Mouse (Mus musculus) MEL (cell line): ENCODE measurements around the gene Cap1. TPM values are rescaled to one million over a fixed set of nuclear protein-coding genes. Genes with fewer than 3 reads are reported as not detected.

ENCODE experiments used
- DNase-seq: peaks from one replicate; pipeline ENCODE4 v3.0.0; 2011; ENCODE audit warnings: low read depth, low spot score
- H3K27ac ChIP-seq: 2 replicates; pipeline ENCODE4 v1.5.1; 2012; ENCODE audit warnings: low read depth, mild to moderate bottlenecking, control low read depth, low read length, moderate library complexity; ENCODE audit not compliant: control insufficient read depth
- H3K27me3 ChIP-seq, 2 experiments: fragments of 150-350 bp in 1 of 2; sonication (generic) in 1 of 2; 2 replicates each; pipeline ENCODE4 v1.6.1; 2012; ENCODE audit warnings: low read length in 2 of 2, mild to moderate bottlenecking in 2 of 2, improper control_type of control experiment in 1 of 2, moderate library complexity in 1 of 2; ENCODE audit not compliant: insufficient read depth in 2 of 2, control insufficient read depth in 1 of 2
- H3K36me3 ChIP-seq, 2 experiments: 2 replicates each; pipeline ENCODE4 v1.6.1; 2012 to 2014; ENCODE audit warnings: low read length in 2 of 2, improper control_type of control experiment in 1 of 2, inconsistent platforms in 1 of 2, mild to moderate bottlenecking in 1 of 2; ENCODE audit not compliant: insufficient read depth in 2 of 2, control insufficient read depth in 1 of 2
- H3K4me1 ChIP-seq, 2 experiments: fragments of 150-350 bp in 1 of 2; sonication (generic) in 1 of 2; 2 replicates each; pipeline ENCODE4 v1.6.1; 2012; ENCODE audit warnings: low read length in 2 of 2, improper control_type of control experiment in 1 of 2, mild to moderate bottlenecking in 1 of 2; ENCODE audit not compliant: insufficient read depth in 2 of 2, control insufficient read depth in 1 of 2
- H3K4me3 ChIP-seq, 2 experiments: fragments of 150-350 bp in 1 of 2; sonication (generic) in 1 of 2; 2 replicates each; pipeline ENCODE4 v1.5.1; 2012; ENCODE audit warnings: low read depth in 2 of 2, low read length in 2 of 2, mild to moderate bottlenecking in 2 of 2, moderate library complexity in 2 of 2, control low read depth in 1 of 2, improper control_type of control experiment in 1 of 2; ENCODE audit not compliant: control insufficient read depth in 1 of 2, insufficient read depth in 1 of 2
- H3K79me2 ChIP-seq: 2 replicates; pipeline ENCODE4 v1.6.1; 2012; ENCODE audit warnings: mild to moderate bottlenecking, low read length, moderate library complexity; ENCODE audit not compliant: control insufficient read depth, poor library complexity, insufficient read depth
- H3K9ac ChIP-seq: 2 replicates; pipeline ENCODE4 v1.6.1; 2012; ENCODE audit warnings: low read depth, mild to moderate bottlenecking, control low read depth, low read length, moderate library complexity; ENCODE audit not compliant: control insufficient read depth, poor library complexity, severe bottlenecking
- H3K9me3 ChIP-seq: fragments of 150-350 bp; sonication (generic); replicated peaks from 2 replicates; pipeline ENCODE4 v1.6.1; 2012; ENCODE audit warnings: mild to moderate bottlenecking, low read length, improper control_type of control experiment, moderate library complexity; ENCODE audit not compliant: insufficient read depth
- BHLHE40 ChIP-seq: IDR thresholded peaks from 2 replicates; pipeline ENCODE4 v1.6.1; 2012; ENCODE audit warnings: low read depth, mild to moderate bottlenecking, inconsistent platforms, low read length, improper control_type of control experiment, borderline replicate concordance
- CHD1 ChIP-seq: IDR thresholded peaks from 2 replicates; pipeline ENCODE4 v1.6.1; 2012; ENCODE audit warnings: low read depth, mild to moderate bottlenecking, inconsistent platforms, low read length, improper control_type of control experiment
- CHD2 ChIP-seq: IDR thresholded peaks from 2 replicates; pipeline ENCODE4 v1.6.1; 2011; ENCODE audit warnings: low read length, improper control_type of control experiment
- CTCF ChIP-seq, 3 experiments: IDR thresholded peaks in 2 of 3; conservative IDR thresholded peaks in 1 of 3; 2 replicates each; pipeline ENCODE4 v1.5.1; 2011 to 2012; ENCODE audit warnings: low read length in 3 of 3, low read depth in 2 of 3, mild to moderate bottlenecking in 2 of 3, improper control_type of control experiment in 1 of 3, inconsistent platforms in 1 of 3, mixed read lengths in 1 of 3, moderate library complexity in 1 of 3; ENCODE audit not compliant: control insufficient read depth in 1 of 3, insufficient read depth in 1 of 3, poor library complexity in 1 of 3, severe bottlenecking in 1 of 3
- EP300 ChIP-seq, 2 experiments: IDR thresholded peaks; 2 replicates each; pipeline ENCODE4 v1.6.1; 2011; ENCODE audit warnings: improper control_type of control experiment in 2 of 2, low read length in 2 of 2, low read depth in 1 of 2, mild to moderate bottlenecking in 1 of 2
- ETS1 ChIP-seq: IDR thresholded peaks from 2 replicates; pipeline ENCODE4 v1.6.1; 2012; ENCODE audit warnings: low read depth, mild to moderate bottlenecking, inconsistent platforms, low read length, improper control_type of control experiment, moderate library complexity
- GATA1 ChIP-seq: IDR thresholded peaks from 2 replicates; pipeline ENCODE4 v1.6.1; 2011; ENCODE audit warnings: low read depth, low read length, improper control_type of control experiment
- KAT2A ChIP-seq: conservative IDR thresholded peaks from 2 replicates; pipeline ENCODE4 v1.6.1; 2012; ENCODE audit warnings: low read depth, low read length, improper control_type of control experiment, inconsistent platforms
- MAFK ChIP-seq: IDR thresholded peaks from 2 replicates; pipeline ENCODE4 v1.6.1; 2011; ENCODE audit warnings: low read depth, mild to moderate bottlenecking, low read length, improper control_type of control experiment, borderline replicate concordance
- MAZ ChIP-seq: IDR thresholded peaks from 2 replicates; pipeline ENCODE4 v1.6.1; 2012; ENCODE audit warnings: low read depth, mild to moderate bottlenecking, inconsistent platforms, low read length, improper control_type of control experiment
- MXI1 ChIP-seq: IDR thresholded peaks from 2 replicates; pipeline ENCODE4 v1.6.1; 2011; ENCODE audit warnings: mild to moderate bottlenecking, low read depth, low read length, improper control_type of control experiment
- NELFE ChIP-seq: IDR thresholded peaks from 2 replicates; pipeline ENCODE4 v1.6.1; 2011; ENCODE audit warnings: low read depth, low read length, improper control_type of control experiment
- POLR2A ChIP-seq, 2 experiments: IDR thresholded peaks; 2 replicates each; pipeline ENCODE4 v1.6.1; 2011 to 2012; ENCODE audit warnings: low read length in 2 of 2, mild to moderate bottlenecking in 2 of 2, control low read depth in 1 of 2, improper control_type of control experiment in 1 of 2, low read depth in 1 of 2, moderate library complexity in 1 of 2; ENCODE audit not compliant: control insufficient read depth in 1 of 2, insufficient read depth in 1 of 2, poor library complexity in 1 of 2
- POLR2AphosphoS2 ChIP-seq: IDR thresholded peaks from 2 replicates; pipeline ENCODE4 v1.6.1; 2011; ENCODE audit warnings: low read length, improper control_type of control experiment
- RAD21 ChIP-seq: IDR thresholded peaks from 2 replicates; pipeline ENCODE4 v1.6.1; 2011; ENCODE audit warnings: mild to moderate bottlenecking, low read depth, low read length, improper control_type of control experiment
- SMC3 ChIP-seq: IDR thresholded peaks from 2 replicates; pipeline ENCODE4 v1.6.1; 2011; ENCODE audit warnings: low read depth, low read length, improper control_type of control experiment
- TAL1 ChIP-seq: IDR thresholded peaks from 2 replicates; pipeline ENCODE4 v1.6.1; 2012; ENCODE audit warnings: mild to moderate bottlenecking, inconsistent platforms, low read length, moderate library complexity, mixed read lengths
- TBP ChIP-seq: IDR thresholded peaks from 2 replicates; pipeline ENCODE4 v1.8.0; 2011; ENCODE audit warnings: low read depth, low read length, improper control_type of control experiment
- UBTF ChIP-seq: IDR thresholded peaks from 2 replicates; pipeline ENCODE4 v1.6.1; 2012; ENCODE audit warnings: low read depth, mild to moderate bottlenecking, inconsistent platforms, low read length, improper control_type of control experiment, moderate library complexity, borderline replicate concordance; ENCODE audit not compliant: insufficient read depth
- ZC3H11A ChIP-seq: IDR thresholded peaks from 2 replicates; pipeline ENCODE4 v1.6.1; 2012; ENCODE audit warnings: low read depth, mild to moderate bottlenecking, inconsistent platforms, low read length, improper control_type of control experiment
- ZNF384 ChIP-seq: IDR thresholded peaks from 2 replicates; pipeline ENCODE4 v1.6.1; 2012; ENCODE audit warnings: low read depth, mild to moderate bottlenecking, inconsistent platforms, low read length, improper control_type of control experiment
- polyA plus RNA-seq, 2 experiments: library from polyadenylated mRNA; stranded (reverse) in 1 of 2; unstranded in 1 of 2; fragments of >175 nt in 1 of 2; fragments of >200 nt in 1 of 2; gene quantifications; 2 replicates each; pipeline versions ENCODE4 v1.2.1 to v1.2.4; 2012; ENCODE audit warnings: low replicate concordance in 2 of 2, low read depth in 1 of 2; ENCODE audit not compliant: insufficient read length in 2 of 2, insufficient read depth in 1 of 2, missing spikeins in 1 of 2
- total RNA-seq: library from RNA; depleted of rRNA; stranded (reverse); fragments of 300-350 nt; gene quantifications from 2 replicates; pipeline ENCODE4 v1.2.3, GENCODE M21; 2012

Gene Cap1
- total and polyA plus RNA-seq, 3 experiments: 68.3 to 134 TPM; not detected in 1

DNA sequence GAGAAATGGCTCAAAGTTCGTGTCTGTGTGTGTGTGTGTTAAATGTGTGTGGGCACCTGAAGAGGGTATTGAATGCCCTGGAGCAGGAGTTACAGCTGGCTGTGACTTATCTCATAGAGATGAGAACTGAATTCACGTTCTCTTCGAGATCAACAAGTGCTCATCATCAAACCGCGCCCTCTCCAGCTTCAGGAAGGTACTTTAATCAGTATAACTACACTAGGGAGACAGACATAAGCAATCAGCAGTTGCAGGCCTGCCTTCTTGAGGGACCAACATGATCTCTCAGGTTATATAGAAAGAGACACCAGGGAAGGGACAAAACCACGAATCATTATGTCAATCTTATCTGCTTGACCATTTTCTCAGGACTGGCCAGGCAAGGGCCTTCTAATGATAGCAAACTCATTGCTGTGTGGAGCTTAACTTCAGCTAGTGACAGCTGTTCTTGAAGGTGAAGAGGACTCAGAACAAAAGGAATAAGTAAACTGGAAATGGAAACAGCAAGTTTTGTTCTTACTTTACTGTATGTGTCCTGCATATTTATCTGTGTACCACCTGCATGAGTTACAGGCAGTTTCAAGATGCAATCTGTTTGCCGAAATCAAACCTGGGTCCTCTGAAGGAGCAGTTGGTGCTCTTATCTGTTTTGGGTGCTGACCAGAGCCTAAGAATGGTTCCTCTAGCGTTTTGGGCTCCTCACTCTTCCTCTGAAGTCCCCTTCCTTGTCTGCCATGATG lies 46.6 kb upstream of the Cap1 start:
- TF ChIP-seq NELFE (no peak), KAT2A (no peak), TBP (0 out of 2 replicates have a peak, but pooled peaks have one; percentile 29), EP300 (IDR thresholded peaks at IDR 0.05; ENCODE audit: low read depth in 1 of 2, low read length in 2 of 2) (peak; percentile 34 to 49; a peak in 3 of 4 replicates), CHD2 (peak; percentile 37; the same call in 1 of the 2 replicates)
- Histone ChIP-seq H3K9me3 (no peaks in the 10 kb centered on the region), H3K79me2 (no peaks in the 10 kb centered on the region), H3K27me3 (no peaks in the 10 kb centered on the region), H3K4me1 (peaks cover 11 to 33% of the 10 kb centered on the region in 2 experiments), H3K9ac (no peak overlapping the region), H3K27ac (no peak overlapping the region), H3K4me3 (no peak overlapping the region), H3K36me3 (peaks cover 0 to 24% of the 10 kb centered on the region in 2 experiments; a peak in 2 of 4 replicates)
- DNase-seq: peak; percentile 61

DNA sequence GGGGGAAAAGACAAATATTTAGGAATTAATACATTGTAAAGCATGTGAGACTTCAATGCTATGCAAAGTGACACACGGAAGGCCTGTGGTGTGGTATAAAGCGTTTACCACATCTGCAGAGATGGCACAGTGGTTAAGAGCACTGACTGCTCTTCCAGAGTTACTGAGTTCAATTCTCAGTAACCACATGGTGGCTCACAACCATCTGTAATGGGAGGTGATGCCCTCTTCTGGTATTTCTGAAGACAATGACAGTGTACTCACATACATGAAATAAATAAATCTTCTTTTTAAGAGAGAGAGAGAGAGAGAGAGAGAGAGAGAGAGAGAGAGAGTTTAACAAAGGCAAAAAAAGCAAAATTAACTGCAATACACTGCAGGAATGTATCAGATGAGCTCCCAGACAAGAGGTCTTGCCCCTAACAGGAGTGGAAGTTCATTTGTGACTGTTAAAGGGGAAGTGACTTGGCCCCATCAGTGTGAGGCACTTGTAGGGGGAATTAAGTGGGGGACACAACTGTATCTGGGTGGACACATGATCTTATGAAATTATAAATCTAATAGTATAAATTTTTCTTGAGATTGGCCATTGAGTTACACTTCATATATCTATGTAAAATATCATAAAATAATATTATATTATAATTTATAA lies 45.2 kb upstream of the Cap1 start:
- Histone ChIP-seq H3K36me3 (peaks cover 0 to 20% of the 10 kb centered on the region in 2 experiments; a peak in 2 of 4 replicates), H3K79me2 (no peaks in the 10 kb centered on the region), H3K4me3 (no peak overlapping the region), H3K4me1 (peaks cover 11 to 28% of the 10 kb centered on the region in 2 experiments), H3K9me3 (no peaks in the 10 kb centered on the region), H3K9ac (no peak overlapping the region), H3K27ac (no peak overlapping the region), H3K27me3 (no peaks in the 10 kb centered on the region)
- peak; percentile 30 for DNase-seq
- no peak for TF ChIP-seq TAL1
- no peak for TF ChIP-seq ETS1
- no peak for TF ChIP-seq SMC3
- no peak for TF ChIP-seq CHD1
- TF ChIP-seq UBTF: no peak
- no peak for TF ChIP-seq RAD21
- no peak for TF ChIP-seq POLR2AphosphoS2
- TF ChIP-seq CHD2: no peak
- TF ChIP-seq MAZ: no peak
- no peak for TF ChIP-seq ZC3H11A
- no peak for TF ChIP-seq MXI1
- no peak for TF ChIP-seq TBP
- TF ChIP-seq BHLHE40: no peak
- no peak for TF ChIP-seq POLR2A (IDR thresholded peaks at IDR 0.05; ENCODE audit: control insufficient read depth in 1 of 2, insufficient read depth in 1 of 2, low read depth in 1 of 2, low read length in 2 of 2, poor library complexity in 1 of 2)
- TF ChIP-seq CTCF (IDR thresholded peaks at IDR 0.05 in 2 of 3, conservative IDR thresholded peaks at IDR 0.05 in 1 of 3; ENCODE audit: control insufficient read depth in 1 of 3, insufficient read depth in 1 of 3, low read depth in 2 of 3, low read length in 3 of 3, poor library complexity in 1 of 3, severe bottlenecking in 1 of 3): no peak
- no peak for TF ChIP-seq ZNF384
- TF ChIP-seq MAFK: no peak
- no peak for TF ChIP-seq GATA1
